Mouse (Mus musculus) forebrain, postnatal 0 days (tissue): ENCODE results near the gene Gm21974. TPM values are rescaled to one million over a fixed set of nuclear protein-coding genes. Genes with fewer than 3 reads are reported as not detected.

ENCODE experiments used
- ATAC-seq: fragments of 200-750 bp; cut with Nextera tagmentation; 2 replicates; pipeline ENCODE4 v1.8.0; 2017; ENCODE audit warnings: mild to moderate bottlenecking, moderate library complexity
- DNase-seq: peaks from one replicate; pipeline ENCODE4 v3.0.0-alpha.2; 2015
- H3K27ac ChIP-seq: fragments of 300-500 bp; sonication (generic); 2 replicates; pipeline ENCODE4 v1.5.1; 2014; ENCODE audit warnings: low read depth, mild to moderate bottlenecking, antibody characterized with exemption, low read length, moderate library complexity, mixed read lengths
- H3K27me3 ChIP-seq: fragments of 300-500 bp; sonication (generic); 2 replicates; pipeline ENCODE4 v1.6.1; 2014; ENCODE audit warnings: mild to moderate bottlenecking, low read length, mixed read lengths; ENCODE audit not compliant: insufficient read depth
- H3K36me3 ChIP-seq: fragments of 300-500 bp; sonication (generic); 2 replicates; pipeline ENCODE4 v1.6.1; 2014; ENCODE audit warnings: mild to moderate bottlenecking, moderate library complexity; ENCODE audit not compliant: insufficient read depth
- H3K4me1 ChIP-seq: fragments of 300-500 bp; sonication (generic); 2 replicates; pipeline ENCODE4 v1.6.1; 2014; ENCODE audit warnings: antibody characterized with exemption; ENCODE audit not compliant: insufficient read depth
- H3K4me2 ChIP-seq: fragments of 300-500 bp; sonication (generic); 2 replicates; pipeline ENCODE4 v1.6.1; 2014; ENCODE audit warnings: low read depth, mild to moderate bottlenecking, moderate library complexity
- H3K4me3 ChIP-seq: fragments of 300-500 bp; sonication (generic); 2 replicates; pipeline ENCODE4 v1.5.1; 2014; ENCODE audit warnings: low read depth, low read length, mixed read lengths
- H3K9ac ChIP-seq: fragments of 300-500 bp; sonication (generic); 2 replicates; pipeline ENCODE4 v1.6.1; 2014; ENCODE audit warnings: mild to moderate bottlenecking
- H3K9me3 ChIP-seq: fragments of 300-500 bp; sonication (generic); 2 replicates; pipeline ENCODE4 v1.6.1; 2016; ENCODE audit warnings: low read length
- CTCF ChIP-seq: sonication (generic); IDR thresholded peaks from 2 replicates; pipeline ENCODE4 v1.5.1; 2016; ENCODE audit warnings: antibody characterized with exemption, control low read depth, low read depth
- WGBS: fragments of 180-500 bp; shearing (Covaris S2); extraction: QIAGEN DNeasy Blood & Tissue Kit; methylation state at CpG from one replicate; pipeline ENCODE4 v1.1.7; 2014; 5-methylcytosine and 5-hydroxymethylcytosine counted together
- polyA plus RNA-seq: library from polyadenylated mRNA; unstranded; fragments of >200 nt; fragmentation: Nextera tagmentation; extraction: Ambion mirVana; gene quantifications from 2 replicates; pipeline ENCODE4 v1.2.1, GENCODE M21; 2015
- total RNA-seq: library from RNA; depleted of rRNA; stranded (reverse); fragments of >200 nt; gene quantifications from 2 replicates; pipeline ENCODE4 v1.2.3, GENCODE M21; 2014

The Gm21974 gene
- total and polyA plus RNA-seq, 2 experiments from 2014 or later: not detected

DNA sequence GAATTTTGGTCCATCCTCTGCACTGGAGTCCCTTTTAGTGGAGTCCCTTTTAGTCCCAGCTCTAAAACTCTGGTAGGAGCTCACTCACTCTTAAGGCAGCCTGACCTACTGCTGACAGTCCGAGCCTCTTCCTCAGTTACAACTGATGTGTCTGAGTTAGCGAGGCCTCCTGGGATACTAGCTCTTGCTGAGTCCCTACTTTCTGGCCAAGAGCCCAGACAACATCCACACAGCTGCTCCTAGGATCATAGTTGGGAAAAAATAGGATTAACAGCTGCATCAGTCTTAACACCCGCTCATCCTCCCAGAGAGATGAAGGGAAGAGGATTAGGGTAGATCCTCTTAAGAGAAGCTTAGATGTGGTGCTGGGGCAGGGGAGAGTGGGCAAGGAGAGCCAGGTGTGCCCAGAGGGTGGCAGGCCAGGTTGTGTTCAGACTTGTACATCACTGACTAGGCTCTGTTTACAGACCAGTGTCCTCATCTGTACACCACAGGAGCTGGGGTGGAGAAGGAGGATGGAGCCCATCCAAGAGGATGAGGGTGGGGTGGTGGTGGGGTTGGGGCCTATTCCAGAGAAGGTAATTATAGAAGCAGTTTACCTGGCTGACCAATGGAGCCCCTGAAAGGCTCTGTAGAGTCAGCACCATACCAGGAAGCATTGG lies 26.0 kb downstream of the Gm21974 start:
- ATAC-seq: peak; percentile 25; the same call in 1 of the 2 replicates
- H3K27ac ChIP-seq: 0 out of 2 replicates have a peak overlapping the region, but pooled peaks have one; percentile 10
- H3K4me3 ChIP-seq: no peak overlapping the region
- TF ChIP-seq CTCF: no peak
- H3K4me1 ChIP-seq: peaks cover 8% of the 10 kb centered on the region
- no peak overlapping the region for H3K4me2 ChIP-seq
- peaks cover 37% of the 10 kb centered on the region for H3K36me3 ChIP-seq
- H3K9me3 ChIP-seq: no peaks in the 10 kb centered on the region
- peak; percentile 10 for DNase-seq
- 61% methylated on average over 3 of the region's 3 CpGs for WGBS
- H3K27me3 ChIP-seq: no peaks in the 10 kb centered on the region
- no peak overlapping the region for H3K9ac ChIP-seq

GRCm38 (mm10) chr7:127867641-127868040 lies 27.6 kb downstream of the Gm21974 start:
- no peak overlapping the region for H3K27ac ChIP-seq
- H3K4me1 ChIP-seq: no peaks in the 10 kb centered on the region
- WGBS: 96% methylated on average over 18 of the region's 18 CpGs
- ATAC-seq (no peak), DNase-seq (no peak)
- no peak overlapping the region for H3K4me2 ChIP-seq
- peaks cover 38% of the 10 kb centered on the region for H3K36me3 ChIP-seq
- TF ChIP-seq CTCF: no peak
- no peaks in the 10 kb centered on the region for H3K9me3 ChIP-seq
- H3K9ac ChIP-seq: no peak overlapping the region
- H3K4me3 ChIP-seq: no peak overlapping the region
- no peaks in the 10 kb centered on the region for H3K27me3 ChIP-seq

DNA sequence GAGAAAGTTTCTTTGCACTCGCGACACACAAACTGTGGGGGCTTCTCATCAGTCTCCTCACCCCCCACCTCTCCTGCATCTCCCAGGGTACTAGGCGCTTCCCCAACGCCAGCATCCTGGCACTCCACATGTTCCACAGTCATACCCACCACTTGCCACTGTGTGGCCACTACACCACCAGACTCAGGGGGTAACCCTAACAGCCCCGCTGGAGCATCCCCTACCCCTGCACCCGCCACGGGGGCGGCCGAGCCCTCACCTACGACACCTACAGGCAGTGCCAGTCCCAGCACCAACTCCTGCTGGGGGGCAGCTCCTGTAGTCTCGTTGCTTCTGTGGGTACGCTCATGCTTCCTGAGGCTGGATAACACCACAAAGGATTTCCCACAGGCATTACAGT lies 28.8 kb downstream of the Gm21974 start:
- H3K36me3 ChIP-seq: peaks cover 38% of the 10 kb centered on the region
- no peak for ATAC-seq
- 93% methylated on average over 12 of the region's 12 CpGs for WGBS

GRCm38 (mm10) chr7:127858258-127858657 lies 37.0 kb downstream of the Gm21974 start:
- TF ChIP-seq CTCF: no peak
- ATAC-seq (no peak), DNase-seq (no peak)
- Histone ChIP-seq H3K27me3 (no peaks in the 10 kb centered on the region), H3K9me3 (no peaks in the 10 kb centered on the region), H3K36me3 (no peaks in the 10 kb centered on the region), H3K4me3 (no peak overlapping the region), H3K4me2 (no peak overlapping the region), H3K27ac (no peak overlapping the region), H3K9ac (no peak overlapping the region), H3K4me1 (no peaks in the 10 kb centered on the region)
- WGBS: 94% methylated on average over 6 of the region's 6 CpGs

More for the DNA sequence above, 28.8 kb downstream of the Gm21974 start:
- no peak overlapping the region for H3K9ac ChIP-seq
- TF ChIP-seq CTCF: no peak
- no peaks in the 10 kb centered on the region for H3K9me3 ChIP-seq
- H3K4me3 ChIP-seq: no peak overlapping the region
- H3K27me3 ChIP-seq: no peaks in the 10 kb centered on the region
- no peak for DNase-seq
- H3K4me1 ChIP-seq: no peaks in the 10 kb centered on the region
- H3K4me2 ChIP-seq: no peak overlapping the region
- no peak overlapping the region for H3K27ac ChIP-seq

DNA sequence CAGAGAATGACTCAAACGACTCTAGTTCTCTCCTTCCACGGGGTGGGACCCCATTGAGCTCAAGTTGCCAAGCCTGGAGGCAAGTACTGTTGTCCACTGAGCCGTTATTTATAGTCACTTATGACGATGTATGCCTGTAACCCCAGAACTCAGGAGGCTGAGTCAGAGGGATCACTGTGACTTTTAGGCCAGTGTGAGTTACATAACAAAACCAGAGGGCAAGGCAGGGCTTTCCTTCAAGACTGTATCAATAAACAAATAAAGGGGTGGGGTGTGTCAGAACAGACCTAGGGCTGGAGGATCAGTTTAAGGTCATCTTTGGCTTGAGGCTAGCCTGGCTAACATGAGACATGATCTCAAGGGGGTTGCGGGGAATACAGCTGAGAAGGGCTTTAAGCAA lies 44.3 kb downstream of the Gm21974 start:
- ATAC-seq (no peak), DNase-seq (no peak)
- Histone ChIP-seq H3K9ac (no peak overlapping the region), H3K4me2 (no peak overlapping the region), H3K27ac (no peak overlapping the region), H3K36me3 (peaks cover 16% of the 10 kb centered on the region), H3K4me1 (no peaks in the 10 kb centered on the region), H3K9me3 (no peaks in the 10 kb centered on the region), H3K27me3 (no peaks in the 10 kb centered on the region), H3K4me3 (no peak overlapping the region)
- WGBS: 76% methylated on average over 5 of the region's 5 CpGs
- no peak for TF ChIP-seq CTCF

- TF ChIP-seq CTCF: no peak
- Histone ChIP-seq H3K4me1 (no peaks in the 10 kb centered on the region), H3K4me3 (no peak overlapping the region), H3K27me3 (no peaks in the 10 kb centered on the region), H3K4me2 (no peak overlapping the region), H3K9me3 (no peaks in the 10 kb centered on the region), H3K27ac (no peak overlapping the region), H3K36me3 (peaks cover 17% of the 10 kb centered on the region), H3K9ac (no peak overlapping the region)
- ATAC-seq (no peak), DNase-seq (no peak)
- WGBS: 81% methylated on average over 6 of the region's 6 CpGs
These were observed 45.0 kb downstream of the Gm21974 start for GRCm38 (mm10) chr7:127849973-127850875.
